Mouse (Mus musculus): ENCODE measurements around the gene Olfr711. TPM values are rescaled to one million over a fixed set of nuclear protein-coding genes. Genes with fewer than 3 reads are reported as not detected.
"Not testable (repeated sequence)": the region's sequence is repeated elsewhere in the genome, so short reads cannot be mapped to it uniquely, and the experiment has no call there.

The Olfr711 gene
- not detected for polyA plus RNA-seq (2017; shearing (Covaris generic))

DNA sequence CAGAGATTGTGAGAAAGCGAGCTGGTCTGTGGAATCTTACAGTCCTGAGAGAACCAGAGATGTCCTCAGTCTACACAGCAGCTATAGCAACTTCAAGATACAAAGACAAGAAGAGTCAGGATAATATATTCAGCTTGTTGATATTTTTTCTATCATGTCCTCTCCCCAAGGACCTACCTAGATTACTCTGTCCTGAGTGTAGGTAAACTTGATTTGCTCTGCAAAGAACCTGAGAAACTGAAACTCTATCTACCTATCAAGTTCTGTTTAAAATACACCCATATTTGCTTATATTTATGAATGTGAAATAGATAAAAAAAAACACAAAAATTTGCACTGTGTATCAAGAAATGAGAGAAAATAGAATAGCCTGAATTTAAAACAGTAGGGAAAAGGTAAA is at the start of gene Olfr711:
Gene Olfr711 (minus strand): TSS at position 101 of the 400 bp plus-strand sequence.
- no peak for ATAC-seq

DNA sequence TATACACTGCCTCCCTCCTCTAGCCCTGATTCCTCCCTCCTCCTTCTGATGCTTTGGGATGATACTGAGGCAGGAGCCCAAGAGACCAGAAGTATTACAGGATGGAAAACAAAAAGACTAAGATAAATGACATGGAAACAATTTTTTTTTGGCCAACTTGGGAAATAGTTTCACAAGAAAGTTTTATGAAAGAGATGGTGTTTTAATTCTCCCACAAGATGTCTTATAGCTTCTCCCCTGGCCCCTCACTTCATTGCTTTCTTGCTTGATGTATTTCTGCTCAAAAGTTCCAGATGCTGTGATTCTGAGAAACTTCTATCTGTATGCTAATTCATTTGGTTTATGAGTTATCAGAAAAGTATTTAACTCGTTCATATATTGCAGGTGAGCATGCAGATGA is 30.7 kb upstream of the Olfr711 start, which contains the start of gene Olfr2:
Gene Olfr2 (minus strand): TSS at position 101 of the 400 bp plus-strand sequence.
- no peak for ATAC-seq

DNA sequence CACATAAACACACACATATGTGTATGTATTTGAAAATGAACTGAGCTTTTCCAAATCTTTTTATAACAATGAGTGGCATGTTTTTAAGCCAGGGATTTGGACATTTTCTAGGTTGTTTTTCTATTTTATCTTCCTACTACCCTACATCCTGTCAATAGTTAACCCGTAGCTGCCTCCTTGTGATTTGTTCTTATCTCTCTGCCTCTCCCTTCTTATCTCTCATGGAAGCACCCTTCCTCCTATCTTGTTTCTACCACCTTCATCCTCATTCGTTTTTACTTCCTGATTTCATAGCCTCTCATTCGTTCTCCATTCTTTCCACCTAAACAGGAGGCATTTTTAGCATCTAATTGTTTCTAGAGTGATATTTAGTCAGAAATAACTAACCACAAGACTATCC is 28.9 kb upstream of the Olfr711 start:
- no peak for ATAC-seq

DNA sequence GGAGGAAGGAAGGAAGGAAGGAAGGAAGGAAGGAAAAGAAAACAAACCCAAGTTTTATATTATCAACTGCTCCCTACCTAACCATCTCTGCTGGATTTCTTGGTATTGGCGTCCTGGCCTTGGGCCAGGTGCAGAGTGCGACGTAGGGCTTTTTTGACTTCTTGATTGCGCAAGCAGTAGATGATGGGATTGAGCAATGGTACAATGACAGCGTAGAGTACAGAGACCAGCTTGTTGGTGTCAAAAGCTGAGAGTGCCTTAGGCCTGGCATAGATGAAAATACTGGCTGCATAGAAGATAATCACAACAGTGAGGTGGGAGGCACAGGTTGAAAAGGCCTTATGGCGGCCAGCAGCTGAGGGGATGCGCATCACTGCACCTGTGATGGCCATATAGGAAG is 25.5 kb upstream of the Olfr711 start:
- ATAC-seq = no peak

DNA sequence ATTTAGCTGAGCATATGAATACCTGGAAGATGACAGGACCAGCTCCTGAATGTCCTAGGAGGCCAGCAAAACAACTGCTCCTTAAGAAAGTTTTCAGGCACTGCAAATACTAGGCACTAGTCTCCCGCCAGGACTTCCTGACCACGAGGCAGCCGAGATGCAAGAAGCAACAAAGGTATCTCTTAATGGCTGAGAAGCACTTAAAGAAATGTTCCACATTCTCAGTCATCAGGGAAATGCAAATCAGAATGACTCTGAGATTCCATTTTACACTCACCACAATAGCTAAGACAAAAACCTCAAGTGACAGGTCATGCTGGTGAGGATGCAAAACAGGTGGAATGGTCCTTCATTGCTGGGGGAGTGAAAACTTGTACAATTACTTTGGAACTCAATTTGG is 10.0 kb upstream of the Olfr711 start:
- no peak for ATAC-seq

DNA sequence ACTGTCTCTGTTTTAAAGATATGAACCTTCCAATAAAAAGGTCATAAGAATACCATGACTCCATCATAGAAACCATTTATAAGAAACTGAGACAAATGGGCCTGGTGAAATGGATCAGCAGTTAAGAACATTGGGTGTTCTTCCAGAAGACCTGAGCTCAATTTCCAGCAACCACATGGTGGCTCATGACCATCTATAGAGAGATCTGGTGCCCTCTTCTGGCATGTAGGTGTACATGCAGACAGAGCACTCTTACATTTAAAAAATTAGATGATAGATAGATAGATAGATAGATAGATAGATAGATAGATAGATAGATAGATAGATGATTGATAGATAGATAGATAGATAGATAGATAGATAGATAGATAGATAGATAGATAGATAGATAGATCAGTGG is 7.8 kb downstream of the Olfr711 start:
- ATAC-seq = not testable (repeated sequence)

DNA sequence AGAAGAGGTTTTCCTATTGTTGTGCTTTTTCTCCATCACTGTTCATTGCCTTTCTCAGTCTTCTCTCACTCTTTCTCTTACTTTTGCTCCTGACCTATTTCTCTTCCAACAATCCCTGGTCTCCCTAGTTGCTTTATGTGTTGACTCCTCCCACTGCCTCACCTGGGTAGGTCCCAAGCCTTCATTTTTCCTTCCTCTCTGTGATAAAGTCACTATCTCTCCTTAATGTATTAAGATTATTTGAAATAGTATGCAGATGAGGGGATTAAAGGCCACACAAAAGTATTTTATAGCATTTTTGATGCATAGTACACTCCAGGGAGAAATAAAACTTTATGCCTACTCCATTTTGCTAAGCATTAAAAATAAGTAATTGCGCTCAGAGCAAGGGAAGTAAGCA is 11.4 kb downstream of the Olfr711 start, which contains the start of gene Olfr6:
Gene Olfr6 (minus strand): TSS at position 101 of the 400 bp plus-strand sequence.
- no peak for ATAC-seq

DNA sequence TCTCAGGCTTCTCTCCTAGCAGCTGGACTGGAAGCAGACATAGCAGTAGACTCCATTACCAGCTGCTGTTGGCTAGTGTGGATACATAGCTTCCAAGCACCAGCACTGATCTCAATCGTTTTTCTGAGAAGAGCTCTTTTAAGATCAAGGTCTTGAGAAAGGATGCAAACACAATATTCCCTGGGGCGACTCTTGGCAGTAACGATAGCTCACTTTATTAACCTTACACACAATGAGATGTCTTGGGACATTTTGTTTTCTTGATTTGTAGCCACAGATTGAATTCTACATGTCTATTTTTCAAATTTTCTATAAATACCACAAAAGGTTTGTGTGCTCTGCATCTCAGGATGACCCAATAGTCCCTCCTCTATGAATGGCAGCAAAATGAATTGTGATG is 27.0 kb downstream of the Olfr711 start, which contains the start of gene Olfr710:
Gene Olfr710 (minus strand): TSS at position 101 of the 400 bp plus-strand sequence.
- no peak for ATAC-seq

DNA sequence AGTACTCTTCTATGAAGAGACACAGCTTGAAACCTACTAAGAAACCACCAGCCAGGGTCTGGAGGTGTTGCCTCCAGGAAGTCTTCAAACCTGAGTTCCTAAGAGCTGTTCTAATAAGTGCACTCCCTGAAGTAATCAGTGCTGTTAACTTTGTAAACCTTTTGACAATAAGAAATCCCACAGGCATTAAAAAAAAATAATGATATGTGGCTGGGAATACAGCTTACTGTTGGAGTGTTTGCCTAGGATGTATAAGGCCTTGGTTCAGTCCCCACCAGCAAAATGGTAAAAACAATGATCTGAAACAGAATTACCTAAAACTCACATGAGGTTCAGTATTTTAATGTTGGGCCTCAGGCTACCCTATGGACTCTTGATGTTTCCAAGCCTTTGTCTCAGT is 43.1 kb downstream of the Olfr711 start, which contains the start of gene Olfr709-ps1:
Gene Olfr709-ps1 (minus strand): TSS at position 101 of the 400 bp plus-strand sequence.
- ATAC-seq = no peak

DNA sequence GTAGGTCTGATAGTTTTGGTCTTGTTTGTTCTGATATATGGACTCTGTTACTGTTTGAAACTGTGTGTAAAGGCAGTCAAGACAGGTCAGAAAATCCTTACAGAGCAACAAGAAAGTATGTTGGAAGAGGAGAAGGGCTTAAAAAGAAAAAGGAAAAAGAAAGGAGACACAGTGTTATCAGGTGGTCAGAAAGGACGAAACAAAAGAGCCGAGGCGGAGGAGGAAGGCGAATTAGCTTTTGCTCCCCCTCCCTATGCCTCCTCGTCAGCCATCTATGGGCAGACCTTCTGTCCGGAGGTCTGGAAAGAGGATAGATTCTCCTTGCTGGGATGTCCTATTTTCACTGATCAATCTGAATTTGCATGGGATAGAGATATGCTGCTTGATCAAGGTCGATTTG is 54.3 kb downstream of the Olfr711 start:
- not testable (repeated sequence) for ATAC-seq

Other genes with a start within 250 kb of the Olfr711 start
- gene Olfr697, start 233.0 kb downstream of the Olfr711 start, polyA plus RNA-seq (2017; shearing (Covaris generic)) = not detected
- not detected for gene Olfr698, start 220.1 kb downstream of the Olfr711 start, polyA plus RNA-seq (2017; shearing (Covaris generic))
- gene Olfr699, start 182.3 kb downstream of the Olfr711 start, polyA plus RNA-seq (2017; shearing (Covaris generic)) = under 1 TPM in 1 of 3 experiments, not detected in 2; 0.15 TPM
- not detected for gene Olfr700, start 166.6 kb downstream of the Olfr711 start, polyA plus RNA-seq (2017; shearing (Covaris generic))
- gene Olfr701, start 161.3 kb downstream of the Olfr711 start, polyA plus RNA-seq (2017; shearing (Covaris generic)) = not detected
- not detected for gene Olfr702, start 141.6 kb downstream of the Olfr711 start, polyA plus RNA-seq (2017; shearing (Covaris generic))
- gene Olfr703, start 132.1 kb downstream of the Olfr711 start, polyA plus RNA-seq (2017; shearing (Covaris generic)) = not detected
- gene Olfr704, start 112.3 kb downstream of the Olfr711 start, polyA plus RNA-seq (2017; shearing (Covaris generic)) = not detected
- not detected for gene Olfr705, start 98.6 kb downstream of the Olfr711 start, polyA plus RNA-seq (2017; shearing (Covaris generic))
- not detected for gene Olfr706, start 87.3 kb downstream of the Olfr711 start, polyA plus RNA-seq (2017; shearing (Covaris generic))
- gene Olfr707, start 74.2 kb downstream of the Olfr711 start, polyA plus RNA-seq (2017; shearing (Covaris generic)) = not detected
- not detected for gene Olfr1532-ps1, start 67.5 kb downstream of the Olfr711 start, polyA plus RNA-seq (2017; shearing (Covaris generic))
- not detected for gene Olfr709-ps1, start 43.2 kb downstream of the Olfr711 start, polyA plus RNA-seq (2017; shearing (Covaris generic))
- not detected for gene Olfr710, start 27.1 kb downstream of the Olfr711 start, polyA plus RNA-seq (2017; shearing (Covaris generic))
- not detected for gene Olfr6, start 11.5 kb downstream of the Olfr711 start, polyA plus RNA-seq (2017; shearing (Covaris generic))
- gene Olfr2, start 30.6 kb upstream of the Olfr711 start, polyA plus RNA-seq (2017; shearing (Covaris generic)) = not detected
- not detected for gene Olfr713, start 55.7 kb upstream of the Olfr711 start, polyA plus RNA-seq (2017; shearing (Covaris generic))
- gene Olfr714, start 95.5 kb upstream of the Olfr711 start, polyA plus RNA-seq (2017; shearing (Covaris generic)) = not detected
- gene Olfr17, start 117.8 kb upstream of the Olfr711 start, polyA plus RNA-seq (2017; shearing (Covaris generic)) = not detected
- gene Olfr715b, start 134.9 kb upstream of the Olfr711 start, polyA plus RNA-seq (2017; shearing (Covaris generic)) = under 1 TPM in 1 of 3 experiments, not detected in 2; 0.17 TPM
- gene Olfr715, start 155.6 kb upstream of the Olfr711 start, polyA plus RNA-seq (2017; shearing (Covaris generic)) = not detected
- not detected for gene Olfr716, start 162.9 kb upstream of the Olfr711 start, polyA plus RNA-seq (2017; shearing (Covaris generic))
- not detected for gene Nlrp14, start 191.5 kb upstream of the Olfr711 start, polyA plus RNA-seq (2017; shearing (Covaris generic))
- not detected for gene Rbmxl2, start 234.0 kb upstream of the Olfr711 start, polyA plus RNA-seq (2017; shearing (Covaris generic))

All from inflammation-experienced regulatory T-cells, adult 6 months (primary cell).